Mouse (Mus musculus): ENCODE data around the gene Egln3.

The Egln3 gene

DNA sequence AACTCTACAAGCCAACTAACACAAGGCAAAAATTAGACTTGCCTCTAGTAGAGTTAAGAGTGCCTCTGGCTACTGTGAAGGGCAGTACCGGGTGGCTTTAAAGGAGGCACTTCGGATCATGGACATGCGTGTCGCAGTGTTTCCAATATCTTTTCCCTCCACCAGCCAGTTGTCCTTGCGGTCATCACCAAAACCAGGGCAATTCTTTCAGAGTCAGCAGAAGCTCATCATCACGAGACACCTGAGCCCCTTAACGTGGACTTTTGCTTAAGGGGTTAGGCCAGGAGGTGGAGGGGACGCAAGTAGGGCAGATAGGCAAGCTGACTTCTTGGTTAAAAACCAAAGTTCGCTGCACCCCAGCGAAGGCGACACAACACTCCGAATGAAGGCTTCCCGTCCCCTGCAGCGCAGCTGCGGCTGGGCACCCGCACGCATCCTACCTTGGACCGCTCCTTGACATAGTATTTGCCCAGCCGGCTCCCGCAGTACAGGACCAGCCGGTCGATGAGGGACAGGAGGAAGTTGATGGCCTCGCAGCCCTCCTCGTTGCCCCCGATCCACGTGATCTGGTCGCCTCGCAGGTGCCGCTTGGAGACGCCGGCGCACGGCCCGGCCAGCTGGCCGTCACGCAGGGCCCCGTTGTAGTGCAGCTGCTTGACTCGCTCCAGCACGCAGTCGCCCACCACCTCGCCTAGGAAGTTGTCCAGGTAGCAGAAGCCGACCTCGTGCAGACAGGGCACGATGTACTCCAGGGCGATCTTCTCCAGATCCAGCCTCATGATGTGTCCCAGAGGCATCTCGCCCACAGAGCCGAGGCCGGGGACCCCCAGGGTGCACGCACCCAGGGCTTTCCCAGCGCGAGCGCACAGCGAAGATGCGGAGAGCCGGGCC is 650 bp downstream of the Egln3 start:
- peak; percentile 47 for DNase-seq (ENCODE audit: low read depth, low spot score)

DNA sequence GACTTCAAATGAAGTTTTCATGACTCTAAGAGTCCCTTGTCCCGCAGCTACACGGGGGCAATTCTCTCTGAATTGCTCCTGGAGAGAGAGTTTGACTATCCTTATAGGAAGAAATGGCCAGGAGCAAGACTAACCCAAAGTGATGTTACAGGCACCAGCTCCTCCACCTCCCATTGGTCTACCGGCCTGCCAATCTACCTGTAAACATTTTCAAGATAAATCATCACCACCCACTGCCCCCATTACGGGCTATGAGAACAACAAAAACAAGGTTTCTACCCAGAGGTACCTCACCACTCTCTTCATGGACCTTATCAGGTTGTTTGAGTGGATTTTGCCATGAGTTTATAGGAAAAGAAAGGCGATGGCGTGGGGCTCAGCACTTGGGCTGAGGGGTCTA is 1.4 kb downstream of the Egln3 start:
- DNase-seq (ENCODE audit: low read depth, low spot score): peak; percentile 84

DNA sequence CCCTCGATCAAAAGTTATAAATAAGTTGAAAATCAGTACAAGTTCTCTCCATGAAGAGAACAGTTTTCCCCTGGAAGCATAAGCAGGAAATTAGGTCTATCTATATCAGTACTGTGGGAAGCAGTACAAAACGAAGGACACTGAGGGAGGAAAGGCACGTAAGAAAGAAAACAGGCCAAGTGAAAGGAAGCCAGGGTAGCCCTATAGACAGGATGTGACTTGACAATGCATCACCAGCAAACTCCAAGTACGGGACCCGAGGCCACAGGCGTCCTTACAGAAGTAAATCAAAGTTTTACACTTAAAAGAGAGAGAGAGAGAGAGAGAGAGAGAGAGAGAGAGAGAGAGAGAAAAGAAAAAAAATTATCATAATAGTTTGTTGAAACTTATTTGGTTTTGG is 2.8 kb downstream of the Egln3 start:
- DNase-seq (ENCODE audit: low read depth, low spot score): peak; percentile 53

DNA sequence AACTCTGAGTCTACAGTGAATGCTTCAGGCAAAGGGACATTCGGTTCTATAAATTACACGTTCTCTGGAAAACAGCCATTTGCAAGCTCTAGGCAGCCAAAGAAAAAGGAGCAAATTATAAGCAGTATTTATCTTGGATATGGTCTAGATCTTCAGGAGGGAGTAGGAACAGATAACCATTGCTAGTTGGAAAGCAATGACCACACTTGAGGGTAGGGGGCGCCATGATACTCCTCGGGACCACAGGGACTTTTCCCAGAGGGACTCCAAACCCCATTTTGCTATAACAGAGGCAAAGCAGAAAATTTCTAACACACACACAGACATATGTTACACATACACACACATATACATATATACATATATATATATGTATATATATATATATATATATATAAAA is 3.5 kb downstream of the Egln3 start:
- DNase-seq (ENCODE audit: low read depth, low spot score): peak; percentile 29

DNA sequence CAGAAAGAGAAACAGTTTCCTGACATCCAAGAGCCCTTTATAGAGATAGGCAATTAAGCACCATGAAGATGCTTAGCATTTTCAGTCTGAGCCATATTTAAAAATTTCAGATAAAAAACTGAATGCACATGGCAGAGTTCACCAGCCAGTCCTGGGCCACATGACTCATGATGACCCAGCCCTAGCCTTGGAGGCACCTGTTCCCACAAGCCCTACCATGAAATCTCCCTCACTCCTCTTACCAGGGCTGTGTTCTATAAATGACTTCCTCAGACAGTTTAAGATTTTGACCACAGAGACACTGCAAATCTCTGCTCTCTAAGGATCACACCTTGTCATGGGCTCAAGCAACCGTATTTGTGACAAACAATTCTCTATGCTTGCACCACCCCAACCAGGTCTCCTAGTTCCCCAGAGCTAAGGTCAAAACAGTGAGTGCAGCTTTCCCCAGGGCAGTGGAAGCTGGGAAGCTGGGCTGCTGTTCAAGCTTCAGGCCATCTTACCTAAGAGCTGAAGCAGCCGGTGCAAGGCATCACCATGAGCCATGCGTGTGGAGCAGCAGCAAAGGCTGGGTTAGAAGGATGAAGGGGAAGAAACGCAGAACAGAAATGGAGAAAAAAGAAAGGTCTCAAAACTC is 5.3 kb downstream of the Egln3 start:
- no peak for DNase-seq (ENCODE audit: low read depth, low spot score)

DNA sequence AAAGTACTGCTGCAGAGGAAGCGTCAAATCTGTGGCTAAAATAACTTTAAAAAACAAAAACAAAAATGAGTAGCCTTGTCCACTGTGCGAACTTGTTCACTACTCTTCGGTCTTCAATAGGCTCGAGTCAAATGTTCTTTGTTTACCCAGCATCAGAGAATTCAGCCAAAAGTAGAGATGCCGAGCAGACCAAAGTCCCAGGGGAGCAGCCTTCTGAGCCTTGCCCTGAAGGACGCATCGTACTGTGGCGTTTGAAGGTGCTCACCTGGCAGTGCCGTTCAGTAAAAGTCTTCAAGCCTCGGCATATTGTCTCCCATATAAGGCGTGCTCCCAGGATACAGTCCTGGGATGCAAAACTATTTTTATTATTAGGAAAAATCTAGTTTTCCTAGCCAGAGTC is 5.8 kb downstream of the Egln3 start:
- DNase-seq (ENCODE audit: low read depth, low spot score): no peak

DNA sequence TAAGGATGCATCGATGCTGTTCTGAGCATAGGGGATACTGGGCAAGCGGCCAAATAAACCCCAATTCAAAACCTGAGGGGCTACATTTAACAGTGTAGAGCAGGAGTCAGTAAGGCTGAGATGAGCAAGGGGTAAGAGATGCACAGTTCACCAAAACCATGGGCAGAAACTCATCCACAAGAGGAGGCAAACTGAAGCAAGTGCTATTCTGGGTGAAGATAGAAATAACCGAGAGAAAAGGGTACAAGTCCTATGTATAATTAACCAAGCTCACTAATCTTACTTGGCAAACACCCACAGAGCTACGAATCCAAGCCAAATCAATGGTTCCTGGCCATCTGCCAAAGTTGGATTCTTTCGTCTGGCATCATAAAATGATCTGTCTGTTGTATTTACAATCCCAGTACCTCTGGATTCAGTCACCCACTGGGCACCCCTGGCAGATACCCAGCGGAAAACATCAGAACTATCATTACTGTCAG is 6.3 kb downstream of the Egln3 start:
- DNase-seq (ENCODE audit: low read depth, low spot score): no peak

DNA sequence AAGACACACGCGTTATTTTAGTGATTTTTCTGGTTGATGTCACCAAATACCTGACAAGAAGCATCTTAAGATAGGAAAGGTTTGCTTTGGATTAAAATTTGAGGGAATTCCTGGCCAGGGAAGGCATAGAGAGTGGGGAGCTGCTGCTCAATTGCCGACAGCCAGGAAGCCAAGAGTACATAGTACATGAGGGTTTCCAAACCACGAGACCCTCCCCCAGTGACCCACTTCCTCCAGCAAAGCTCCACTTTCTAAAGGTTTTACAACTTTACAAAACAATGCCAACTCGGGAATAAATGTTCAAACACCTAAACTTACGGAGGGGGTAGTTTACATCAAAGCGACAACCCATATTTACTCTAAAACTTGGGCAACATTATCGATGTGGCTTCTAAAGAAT is 6.8 kb downstream of the Egln3 start:
- DNase-seq (ENCODE audit: low read depth, low spot score): no peak

DNA sequence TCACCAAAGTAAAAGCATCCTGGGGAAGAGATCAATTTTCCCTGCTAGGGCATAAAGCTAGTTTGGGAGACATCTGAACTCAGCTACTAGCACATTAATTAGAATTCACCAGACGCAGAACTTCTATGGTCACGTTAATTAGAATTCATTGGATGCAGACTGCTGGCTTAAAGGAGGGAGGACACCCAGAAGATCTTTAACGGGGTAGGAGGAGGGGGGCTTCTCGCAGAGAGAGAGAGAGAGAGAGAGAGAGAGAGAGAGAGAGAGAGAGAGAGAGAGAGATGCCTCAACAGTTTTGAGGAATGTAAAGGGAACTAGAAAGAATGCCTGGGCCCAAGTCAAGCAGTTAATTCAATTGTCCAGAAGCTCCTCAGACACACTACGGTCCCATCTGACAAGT is 9.5 kb downstream of the Egln3 start:
- no peak for DNase-seq (ENCODE audit: low read depth, low spot score)

DNA sequence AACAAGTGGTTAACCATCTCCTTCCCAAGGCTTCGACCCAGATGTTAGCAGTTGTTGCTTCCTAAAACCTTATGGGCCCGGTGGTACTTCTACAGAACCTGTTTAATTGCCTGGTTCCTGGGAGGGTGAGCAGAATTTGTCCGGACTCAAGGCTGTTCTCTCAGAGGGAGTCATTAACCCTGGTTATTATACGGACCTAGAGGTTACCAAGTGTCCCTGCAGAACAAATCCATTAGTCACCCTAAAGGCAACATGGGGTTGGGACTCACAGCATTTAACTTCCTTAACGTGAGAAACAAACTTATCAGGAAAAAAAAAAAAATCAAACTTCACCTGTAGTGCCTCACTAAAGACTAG is 11.4 kb downstream of the Egln3 start:
- DNase-seq (ENCODE audit: low read depth, low spot score): no peak

DNA sequence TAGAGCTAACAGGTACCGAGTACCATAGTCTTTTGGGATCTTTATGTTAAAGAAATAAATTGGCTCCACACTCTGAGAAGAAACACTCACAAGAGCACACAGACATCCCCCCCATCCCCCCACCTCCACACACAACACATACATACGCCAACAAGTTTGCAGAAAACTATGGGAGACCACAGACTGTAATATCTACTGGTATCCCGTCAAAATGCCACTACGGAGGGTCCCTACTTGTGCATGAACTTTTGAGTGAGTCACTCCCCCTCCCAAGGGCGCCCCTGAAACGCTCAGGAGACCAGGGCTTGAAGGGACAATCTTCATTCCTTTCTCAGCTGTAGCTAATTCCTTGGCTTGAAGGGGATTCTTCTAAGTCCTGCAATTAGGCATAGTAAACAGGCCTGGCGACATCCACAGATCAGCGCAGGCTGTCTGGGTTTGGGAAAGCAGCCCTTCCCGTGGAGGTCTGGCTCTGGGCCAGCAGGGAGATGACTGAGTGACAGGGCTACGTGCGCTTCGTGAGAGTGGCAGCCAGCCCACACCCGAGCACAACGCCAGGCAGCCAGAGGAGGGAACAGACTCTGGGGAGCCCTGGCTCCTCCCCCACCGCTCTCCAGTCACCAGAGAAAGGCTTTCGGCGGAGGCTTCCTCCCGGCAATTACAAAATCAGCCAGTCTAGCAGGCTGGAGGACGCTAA is 11.9 kb downstream of the Egln3 start:
- peak; percentile 63 for DNase-seq (ENCODE audit: low read depth, low spot score)

DNA sequence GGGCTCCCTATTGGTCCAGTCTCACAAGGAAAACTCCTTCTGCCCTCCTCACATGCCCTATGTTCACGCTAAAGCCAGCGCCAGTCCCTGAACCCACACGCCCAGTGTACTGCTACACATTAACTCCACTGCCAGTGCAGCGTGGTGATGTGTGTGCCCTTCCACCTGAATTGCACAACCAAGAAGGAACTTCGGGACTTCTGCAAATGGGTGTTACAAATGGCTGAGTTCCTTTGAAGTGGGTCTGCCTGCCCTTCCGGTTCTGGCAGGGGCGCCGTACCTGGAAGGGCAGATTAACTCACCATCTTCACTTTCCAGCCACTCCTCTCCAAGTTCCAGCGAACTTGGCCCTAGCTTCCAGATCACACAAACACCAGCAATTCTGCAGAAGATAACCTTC is 12.5 kb downstream of the Egln3 start:
- DNase-seq (ENCODE audit: low read depth, low spot score): peak; percentile 8

DNA sequence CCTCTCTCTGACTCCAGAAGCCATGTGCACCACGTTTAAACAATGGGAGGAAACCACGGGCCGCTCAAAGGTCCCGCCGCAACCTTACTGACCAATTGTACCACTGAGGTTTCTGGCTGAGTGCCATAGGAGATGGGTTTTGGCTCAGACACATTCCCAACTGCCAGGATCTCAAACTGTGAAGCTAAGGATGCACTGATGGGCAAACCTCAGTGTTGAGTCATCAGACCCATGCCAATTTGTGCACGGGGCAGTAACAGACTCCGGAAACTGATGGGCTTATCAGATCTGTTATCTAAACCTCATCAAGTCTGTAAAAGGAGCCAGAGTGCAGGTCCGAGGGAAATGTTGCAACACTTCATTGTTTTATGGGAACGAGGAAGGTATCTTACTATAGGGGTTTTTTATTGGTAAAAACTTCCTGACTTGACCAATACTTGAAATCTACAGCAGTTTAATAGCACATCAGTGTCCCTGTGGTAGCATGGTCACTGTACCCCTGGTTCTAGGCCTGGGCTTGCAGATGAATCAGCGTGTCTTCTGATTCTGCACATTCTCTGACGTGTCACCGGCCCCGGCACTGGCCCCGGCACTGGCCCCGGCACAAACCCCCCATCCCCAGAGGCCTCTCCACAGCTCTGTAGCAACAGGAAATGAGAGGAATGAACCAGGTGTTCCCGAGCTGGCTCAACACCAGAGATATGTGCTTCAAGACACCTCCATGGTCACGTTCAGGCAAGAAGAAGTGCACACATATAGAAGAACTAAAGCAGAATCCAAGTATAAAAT is 15.7 kb downstream of the Egln3 start:
- peak; percentile 24 for DNase-seq (ENCODE audit: low read depth, low spot score)

DNA sequence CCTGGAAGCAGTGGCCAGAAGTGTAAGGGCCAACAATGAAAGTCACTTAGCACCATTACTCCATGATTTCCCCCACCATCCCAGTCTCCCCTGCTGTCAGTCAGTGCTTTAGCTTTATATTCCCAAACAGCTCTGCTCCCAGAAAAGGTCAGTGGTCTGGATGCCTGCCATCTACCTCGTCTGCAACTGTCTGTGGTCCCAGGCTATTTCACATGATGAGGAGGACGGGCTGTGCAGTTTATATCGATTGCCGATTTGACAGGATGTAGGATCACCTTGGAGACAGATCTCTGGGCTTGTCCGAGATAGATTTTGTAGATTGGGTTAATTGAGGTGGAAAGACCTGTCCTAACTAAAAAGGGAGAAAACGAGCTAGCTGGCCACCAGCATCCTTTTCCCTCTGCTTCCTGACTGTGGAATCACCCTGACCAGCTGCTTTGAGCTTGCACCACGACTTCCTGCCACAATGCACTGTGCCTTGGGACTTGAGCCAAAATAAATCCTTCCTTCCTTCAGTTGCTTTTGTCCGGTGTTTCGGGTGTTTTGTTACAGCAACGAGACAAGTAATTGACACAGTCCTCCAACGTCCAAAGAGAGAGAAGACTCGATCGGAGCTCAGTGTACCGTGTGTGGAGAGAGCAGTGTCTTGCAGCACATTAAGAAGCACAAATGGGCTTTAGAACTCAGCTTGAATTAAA is 16.6 kb downstream of the Egln3 start:
- DNase-seq (ENCODE audit: low read depth, low spot score): no peak

DNA sequence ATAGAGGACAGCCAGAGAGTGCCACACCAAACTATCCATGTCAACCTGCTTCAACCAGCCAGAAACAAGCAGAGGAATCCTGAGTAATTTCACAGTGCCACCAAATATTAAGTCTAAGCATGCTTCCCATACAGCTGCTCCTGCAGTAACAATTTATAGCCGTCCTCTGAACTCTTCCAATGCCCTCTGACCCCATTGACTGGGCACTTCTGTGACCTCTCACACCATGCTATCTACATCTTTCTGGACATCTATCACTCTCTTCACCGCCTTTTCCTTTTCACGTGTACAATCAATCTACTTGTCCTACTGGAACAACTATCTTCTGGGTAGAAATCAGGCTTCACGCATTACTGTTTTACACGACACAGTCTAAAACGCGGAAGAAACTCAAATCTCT is 19.4 kb downstream of the Egln3 start:
- DNase-seq (ENCODE audit: low read depth, low spot score): no peak

DNA sequence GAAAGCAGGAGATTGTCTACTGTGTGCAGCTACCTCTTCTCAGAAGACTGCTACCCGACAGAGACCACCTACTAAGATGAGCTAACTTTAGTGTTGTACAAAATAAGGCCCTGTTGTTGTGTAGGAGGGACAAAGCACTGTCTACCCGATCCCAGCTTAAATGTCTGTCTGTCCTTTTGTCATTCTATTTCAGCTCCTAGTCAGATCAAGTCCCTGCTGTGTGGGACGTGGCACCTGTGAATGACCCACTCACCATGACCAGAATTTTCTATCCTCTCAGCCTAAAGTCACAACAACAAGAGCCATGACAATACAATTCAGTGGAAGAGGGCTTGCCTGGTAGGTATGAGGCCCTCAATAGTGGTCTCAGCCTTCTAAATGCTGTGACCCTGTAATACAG is 25.3 kb downstream of the Egln3 start:
- DNase-seq (ENCODE audit: low read depth, low spot score): no peak

DNA sequence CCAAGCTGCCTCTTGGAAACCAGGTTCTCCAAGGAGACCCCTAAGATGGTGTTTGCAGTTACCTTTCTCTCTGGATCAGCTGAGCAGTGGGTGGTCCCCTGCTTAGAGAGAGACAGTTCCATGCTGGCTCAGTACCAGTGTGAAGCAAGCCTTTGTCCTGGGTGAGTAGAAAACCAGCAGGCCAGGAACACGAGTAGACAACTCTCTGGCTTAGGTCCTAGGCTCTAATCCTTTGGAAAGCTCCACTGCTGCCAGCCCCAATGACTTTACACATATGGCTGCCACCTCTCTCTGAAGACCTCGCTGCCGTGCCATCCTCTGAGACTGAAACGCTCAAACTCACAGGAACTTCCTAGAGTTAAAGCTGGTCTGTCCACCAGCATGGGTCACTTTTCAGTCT is 34.9 kb downstream of the Egln3 start:
- no peak for DNase-seq (ENCODE audit: low read depth, low spot score)

DNA sequence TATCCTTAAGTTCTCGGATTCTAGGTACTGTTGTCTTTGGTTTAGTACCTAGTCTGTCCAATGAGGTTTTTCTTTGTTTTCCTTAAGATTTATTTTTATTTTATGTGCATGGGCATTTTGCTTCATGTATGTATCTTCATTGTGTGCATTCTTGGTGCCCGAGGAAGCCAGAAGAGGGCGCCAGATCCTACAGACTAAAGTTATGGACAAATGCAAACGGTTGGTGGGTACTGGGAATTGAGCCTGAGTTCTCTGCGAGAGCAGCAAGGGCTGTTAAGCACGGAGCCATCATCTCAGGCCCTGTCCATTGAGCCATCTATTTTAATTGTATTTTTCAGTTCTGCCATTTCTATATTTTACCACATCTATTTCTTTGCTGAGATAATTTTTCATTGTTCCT is 35.9 kb downstream of the Egln3 start:
- peak; percentile 17 for DNase-seq (ENCODE audit: low read depth, low spot score)

DNA sequence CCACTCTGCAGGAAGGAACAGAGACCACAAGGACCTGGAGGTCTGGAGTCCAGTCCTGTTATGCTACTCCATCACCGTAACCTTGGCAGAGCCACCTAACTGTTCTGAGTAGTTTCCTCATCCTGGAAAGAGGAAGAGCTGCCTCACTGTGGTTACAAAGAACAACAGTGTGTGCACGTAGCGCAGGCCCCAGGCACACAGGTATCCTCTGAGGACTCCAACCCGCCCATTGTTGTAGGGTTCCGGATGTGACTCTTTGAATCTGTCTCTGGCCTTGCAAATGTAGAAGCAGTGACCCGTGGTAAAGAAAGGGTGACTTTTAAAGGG is 39.0 kb downstream of the Egln3 start:
- no peak for DNase-seq (ENCODE audit: low read depth, low spot score)

DNA sequence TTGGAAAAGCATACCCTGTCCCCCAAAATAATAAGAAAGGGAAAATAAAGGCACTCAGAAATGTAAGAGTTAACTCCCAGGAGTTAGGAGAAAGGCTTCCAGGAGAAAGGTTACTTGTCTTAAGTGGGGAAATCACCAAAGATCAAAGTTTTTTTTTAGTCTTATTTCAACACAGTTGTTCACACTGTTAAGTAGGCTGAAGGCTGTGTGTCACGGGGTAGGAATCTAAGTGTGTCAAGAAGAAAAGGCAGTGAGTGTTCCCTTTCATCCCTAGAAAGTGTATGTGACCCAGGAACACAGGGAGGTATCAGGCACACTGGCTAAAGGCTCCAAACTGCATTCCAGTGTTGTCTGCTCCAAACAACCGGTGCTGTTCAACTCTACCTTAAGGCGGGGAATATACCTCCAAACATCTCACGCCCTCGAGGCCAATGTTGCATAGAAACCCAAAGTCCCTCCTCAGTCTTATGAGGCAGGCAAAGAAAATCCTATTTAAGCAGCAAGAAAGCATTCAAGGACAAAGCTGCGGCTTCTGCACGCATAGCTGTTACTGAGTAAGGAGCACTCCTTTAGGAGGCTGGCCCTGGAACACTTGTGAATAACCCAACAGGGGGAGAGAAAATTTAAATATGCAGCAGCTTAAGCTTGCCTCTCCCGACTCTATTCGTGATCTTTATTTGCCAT is 39.5 kb downstream of the Egln3 start:
- no peak for DNase-seq (ENCODE audit: low read depth, low spot score)

DNA sequence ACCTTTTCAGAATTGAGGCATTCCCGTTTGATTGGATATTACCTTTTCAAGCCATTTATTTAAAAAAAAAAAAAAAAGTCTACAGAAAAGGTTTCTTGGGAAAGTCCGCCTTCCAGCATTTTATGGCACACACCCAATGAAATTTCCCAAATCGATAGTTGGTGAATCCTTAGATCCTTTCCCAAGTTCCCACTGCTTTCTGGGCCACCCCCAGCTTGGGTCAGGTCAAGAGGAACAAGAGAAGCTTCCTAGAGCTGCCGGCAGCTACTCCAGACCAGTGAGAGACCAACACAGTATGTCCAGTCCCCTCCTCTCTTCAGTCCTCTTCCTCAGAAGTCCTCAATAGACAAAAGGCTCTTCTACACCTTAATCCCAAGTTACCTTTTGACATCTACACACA is 40.5 kb downstream of the Egln3 start:
- DNase-seq (ENCODE audit: low read depth, low spot score): no peak
